Mouse (Mus musculus) gastrocnemius, adult 2 months (tissue): Measurements from ENCODE around the gene Fat3. TPM values are rescaled to one million over a fixed set of nuclear protein-coding genes. Genes with fewer than 3 reads are reported as not detected.

Experiments used
- DNase-seq: peaks from one replicate; pipeline ENCODE4 v3.0.0; 2022
- H3K27ac ChIP-seq: fragments of 200-600 bp; 2 replicates; pipeline ENCODE4 v1.8.1; 2022; ENCODE audit warnings: mild to moderate bottlenecking
- H3K4me3 ChIP-seq: fragments of 200-600 bp; 2 replicates; pipeline ENCODE4 v1.8.1; 2022; ENCODE audit warnings: mild to moderate bottlenecking, moderate library complexity
- CTCF ChIP-seq: fragments of 200-600 bp; IDR thresholded peaks from 2 replicates; pipeline ENCODE4 v1.8.1; 2022; ENCODE audit warnings: antibody characterized with exemption, mild to moderate bottlenecking, moderate library complexity
- intact Hi-C: fragments of 180-260 bp; cut with DNase I; formaldehyde crosslinking; loops from one replicate; pipeline ENCODE4 v1.15.1; 2025
- total RNA-seq, 2 experiments: library from RNA; stranded (reverse); gene quantifications; 2 replicates each; pipeline ENCODE4 v1.2.3; 2021

The Fat3 gene
- total RNA-seq, 2 experiments from 2014 or later, result 0.26 to 0.64 TPM

GRCm38 (mm10) chr9:16246741-16247140 is 254.3 kb downstream of the Fat3 start:
- no peak for DNase-seq
- TF ChIP-seq CTCF, result no peak
- H3K4me3 ChIP-seq, result no peak overlapping the region
- intact Hi-C loops, result no loop called here
- H3K27ac ChIP-seq, result no peak overlapping the region

- Histone ChIP-seq H3K27ac (no peak overlapping the region), H3K4me3 (no peak overlapping the region)
- no peak for DNase-seq
- TF ChIP-seq CTCF, result no peak
- intact Hi-C loops, result no loop called here
Measured at GRCm38 (mm10) chr9:16231575-16231974, 269.5 kb downstream of the Fat3 start.

- no peak overlapping the region for H3K27ac ChIP-seq
- intact Hi-C loops, result no loop called here
- TF ChIP-seq CTCF, result no peak
- no peak for DNase-seq
- no peak overlapping the region for H3K4me3 ChIP-seq
Measured at GRCm38 (mm10) chr9:16228919-16229318, 272.2 kb downstream of the Fat3 start.

- no peak overlapping the region for H3K27ac ChIP-seq
- TF ChIP-seq CTCF, result no peak
Measured at GRCm38 (mm10) chr9:16227398-16227797, 273.7 kb downstream of the Fat3 start.

GRCm38 (mm10) chr9:16226545-16226944 is 274.5 kb downstream of the Fat3 start:
- no peak for DNase-seq
- no peak for TF ChIP-seq CTCF
- no peak overlapping the region for H3K4me3 ChIP-seq
- H3K27ac ChIP-seq, result no peak overlapping the region
- intact Hi-C loops, result no loop called here

More at GRCm38 (mm10) chr9:16227398-16227797, 273.7 kb downstream of the Fat3 start:
- intact Hi-C loops, result no loop called here
- H3K4me3 ChIP-seq, result no peak overlapping the region
- no peak for DNase-seq

- Histone ChIP-seq H3K27ac (no peak overlapping the region), H3K4me3 (no peak overlapping the region)
- no peak for TF ChIP-seq CTCF
- peak; percentile 39 for DNase-seq
- intact Hi-C loops, result no loop called here
Measured at GRCm38 (mm10) chr9:16221885-16222284, 279.2 kb downstream of the Fat3 start.

GRCm38 (mm10) chr9:16216235-16216634 is 284.9 kb downstream of the Fat3 start:
- DNase-seq, result no peak
- TF ChIP-seq CTCF, result no peak
- intact Hi-C loops, result no loop called here
- no peak overlapping the region for H3K27ac ChIP-seq
- H3K4me3 ChIP-seq, result no peak overlapping the region

GRCm38 (mm10) chr9:16214731-16215681 is 286.1 kb downstream of the Fat3 start:
- peak; percentile 48 for DNase-seq
- no peak for TF ChIP-seq CTCF
- Histone ChIP-seq H3K27ac (no peak overlapping the region), H3K4me3 (no peak overlapping the region)
- intact Hi-C loops, result no loop called here

- DNase-seq, result no peak
- Histone ChIP-seq H3K27ac (no peak overlapping the region), H3K4me3 (no peak overlapping the region)
- TF ChIP-seq CTCF, result no peak
- intact Hi-C loops, result no loop called here
Measured at GRCm38 (mm10) chr9:16213324-16213723, 287.8 kb downstream of the Fat3 start.

- Histone ChIP-seq H3K4me3 (no peak overlapping the region), H3K27ac (no peak overlapping the region)
- no peak for DNase-seq
- TF ChIP-seq CTCF, result no peak
- intact Hi-C loops, result no loop called here
Measured at GRCm38 (mm10) chr9:16212628-16213027, 288.5 kb downstream of the Fat3 start.

- intact Hi-C loops, result no loop called here
- H3K27ac ChIP-seq, result no peak overlapping the region
Measured at GRCm38 (mm10) chr9:16212163-16212562, 288.9 kb downstream of the Fat3 start.

GRCm38 (mm10) chr9:16211468-16211867 is 289.6 kb downstream of the Fat3 start:
- DNase-seq, result no peak
- no peak overlapping the region for H3K27ac ChIP-seq
- H3K4me3 ChIP-seq, result no peak overlapping the region
- no peak for TF ChIP-seq CTCF
- intact Hi-C loops, result no loop called here

More at GRCm38 (mm10) chr9:16212163-16212562, 288.9 kb downstream of the Fat3 start:
- no peak for TF ChIP-seq CTCF
- no peak overlapping the region for H3K4me3 ChIP-seq
- DNase-seq, result no peak

GRCm38 (mm10) chr9:16202296-16202695 is 298.8 kb downstream of the Fat3 start:
- TF ChIP-seq CTCF, result no peak
- Histone ChIP-seq H3K27ac (no peak overlapping the region), H3K4me3 (no peak overlapping the region)
- no peak for DNase-seq
- intact Hi-C loops, result no loop called here

GRCm38 (mm10) chr9:16200948-16201347 is 300.1 kb downstream of the Fat3 start:
- H3K4me3 ChIP-seq, result no peak overlapping the region
- intact Hi-C loops, result no loop called here
- no peak for DNase-seq
- H3K27ac ChIP-seq, result no peak overlapping the region
- no peak for TF ChIP-seq CTCF
